Mouse (Mus musculus): ENCODE results near the gene Odaph.

The Odaph gene

GRCm38 (mm10) chr5:91987799-91988198, 524 bp downstream of the Odaph start:
- in situ Hi-C loops (cut with MboI, MseI): no loop called here

- in situ Hi-C loops (cut with MboI, MseI): no loop called here
These were observed 2.0 kb downstream of the Odaph start for GRCm38 (mm10) chr5:91989261-91989660.

GRCm38 (mm10) chr5:91991191-91991937, 4.1 kb downstream of the Odaph start:
- in situ Hi-C loops (cut with MboI, MseI): loop anchor here (10.0 kb wide), 1 partner anchor 377 kb away; no protein-coding TSS in a partner anchor

GRCm38 (mm10) chr5:91993061-91993460, 5.8 kb downstream of the Odaph start:
- in situ Hi-C loops (cut with MboI, MseI): loop anchor here (10.0 kb wide), 1 partner anchor 378 kb away; no protein-coding TSS in a partner anchor

- in situ Hi-C loops (cut with MboI, MseI): loop anchor here (10.0 kb wide), 1 partner anchor 380 kb away; no protein-coding TSS in a partner anchor
These were observed 7.3 kb downstream of the Odaph start for GRCm38 (mm10) chr5:91994546-91994945.

GRCm38 (mm10) chr5:92000770-92001169, 13.5 kb downstream of the Odaph start:
- in situ Hi-C loops (cut with MboI, MseI): no loop called here

GRCm38 (mm10) chr5:92003011-92003410, 15.7 kb downstream of the Odaph start:
- in situ Hi-C loops (cut with MboI, MseI): no loop called here

- in situ Hi-C loops (cut with MboI, MseI): no loop called here
These were observed 22.6 kb downstream of the Odaph start for GRCm38 (mm10) chr5:92009827-92010226.

- in situ Hi-C loops (cut with MboI, MseI): no loop called here
These were observed 24.5 kb downstream of the Odaph start for GRCm38 (mm10) chr5:92011756-92012155.

GRCm38 (mm10) chr5:92019960-92020359, 32.7 kb downstream of the Odaph start:
- in situ Hi-C loops (cut with MboI, MseI): no loop called here

GRCm38 (mm10) chr5:92042377-92043348, 55.4 kb downstream of the Odaph start:
- in situ Hi-C loops (cut with MboI, MseI): loop anchor here (5.0 kb wide), 1 partner anchor 65 kb away; no protein-coding TSS in a partner anchor

- in situ Hi-C loops (cut with MboI, MseI): loop anchor here (5.0 kb wide), 1 partner anchor 66 kb away; no protein-coding TSS in a partner anchor
These were observed 56.5 kb downstream of the Odaph start, which contains the start of gene Cdkl2 for GRCm38 (mm10) chr5:92043783-92044182. Gene Cdkl2, minus strand, starts transcription at chr5:92043883.
